Mouse (Mus musculus) heart, adult 18-20 months (tissue): ENCODE data around the gene Pdcd4. TPM values are rescaled to one million over a fixed set of nuclear protein-coding genes. Genes with fewer than 3 reads are reported as not detected.
A peak's percentile ranks its signal among the peaks of the same experiment; 100 is the strongest.
"Not testable (repeated sequence)": the region's sequence is repeated elsewhere in the genome, so short reads cannot be mapped to it uniquely, and the experiment has no call there.

Source experiments
- DNase-seq, 2 experiments: peaks; one replicate each; pipeline ENCODE4 v3.0.0; 2021 to 2022; ENCODE audit warnings: mixed read lengths in 1 of 2
- total RNA-seq, 2 experiments: library from RNA; stranded (reverse); gene quantifications; 2 replicates each; pipeline ENCODE4 v1.2.3; 2021

Gene Pdcd4
- total RNA-seq, 2 experiments from 2014 or later = 20.3 to 31.3 TPM

- peak; percentile 45 to 58 for DNase-seq
These were observed 53.4 kb downstream of the Pdcd4 start for GRCm38 (mm10) chr19:53945171-53946042.

GRCm38 (mm10) chr19:53957513-53957912, 65.5 kb downstream of the Pdcd4 start:
- no peak for DNase-seq

GRCm38 (mm10) chr19:53962511-53962910, 70.5 kb downstream of the Pdcd4 start:
- DNase-seq = no peak

GRCm38 (mm10) chr19:53964347-53964746, 72.3 kb downstream of the Pdcd4 start:
- DNase-seq = not testable (repeated sequence)

GRCm38 (mm10) chr19:53964910-53965633, 73.0 kb downstream of the Pdcd4 start:
- DNase-seq = no peak

GRCm38 (mm10) chr19:53969226-53969625, 77.2 kb downstream of the Pdcd4 start:
- no peak for DNase-seq

GRCm38 (mm10) chr19:53971938-53972337, 79.9 kb downstream of the Pdcd4 start:
- DNase-seq = no peak

GRCm38 (mm10) chr19:53973656-53974055, 81.6 kb downstream of the Pdcd4 start:
- DNase-seq = no peak

Other genes with a start within 250 kb of the Pdcd4 start
- 100 to 1,000 TPM; 175 to 184 TPM for gene Rbm20, start 214.9 kb upstream of the Pdcd4 start, total RNA-seq
- gene Shoc2, start 52.1 kb downstream of the Pdcd4 start, total RNA-seq = 10 to 100 TPM; 27.0 to 27.9 TPM
- 10 to 100 TPM; 31.6 to 36.2 TPM for gene Bbip1, start 52.4 kb downstream of the Pdcd4 start, total RNA-seq
- under 1 TPM; 0.20 to 0.41 TPM for gene Adra2a, start 151.9 kb downstream of the Pdcd4 start, total RNA-seq